Mouse (Mus musculus) heart, adult 2 months (tissue): Measurements from ENCODE around the gene Rogdi. TPM values are rescaled to one million over a fixed set of nuclear protein-coding genes. Genes with fewer than 3 reads are reported as not detected.

Source experiments
- DNase-seq, 2 experiments: peaks; one replicate each; pipeline ENCODE4 v3.0.0; 2021
- H3K27ac ChIP-seq: fragments of 200-600 bp; 2 replicates; pipeline ENCODE4 v1.8.1; 2022
- H3K27me3 ChIP-seq: fragments of 200-500 bp; 2 replicates; pipeline ENCODE4 v1.6.1; 2012; ENCODE audit warnings: mild to moderate bottlenecking, low read length, inconsistent platforms, mixed read lengths; ENCODE audit not compliant: control insufficient read depth, insufficient read depth
- H3K36me3 ChIP-seq: fragments of 200-500 bp; 2 replicates; pipeline ENCODE4 v1.6.1; 2012; ENCODE audit warnings: low read length, inconsistent platforms; ENCODE audit not compliant: control insufficient read depth, insufficient read depth
- H3K4me1 ChIP-seq: fragments of 200-500 bp; 2 replicates; pipeline ENCODE4 v1.6.1; 2011; ENCODE audit warnings: low read length; ENCODE audit not compliant: control insufficient read depth, insufficient read depth
- H3K4me3 ChIP-seq: fragments of 200-600 bp; 2 replicates; pipeline ENCODE4 v1.8.1; 2022
- H3K79me2 ChIP-seq: fragments of 200-500 bp; replicated peaks from 2 replicates; pipeline ENCODE4 v1.6.1; 2012; ENCODE audit warnings: mild to moderate bottlenecking, inconsistent platforms, low read length, moderate library complexity, mixed read lengths; ENCODE audit not compliant: control insufficient read depth, insufficient read depth
- H3K9ac ChIP-seq: fragments of 200-500 bp; 2 replicates; pipeline ENCODE4 v1.6.1; 2012; ENCODE audit warnings: low read depth, mild to moderate bottlenecking, control low read depth, inconsistent platforms, low read length, mixed read lengths
- CTCF ChIP-seq: fragments of 200-600 bp; IDR thresholded peaks from 2 replicates; pipeline ENCODE4 v1.8.1; 2022; ENCODE audit warnings: antibody characterized with exemption, mild to moderate bottlenecking, moderate library complexity
- EP300 ChIP-seq: fragments of 200-500 bp; IDR thresholded peaks from 2 replicates; pipeline ENCODE4 v1.6.1; 2011; ENCODE audit warnings: low read depth, low read length, control low read depth; ENCODE audit not compliant: insufficient read depth
- POLR2A ChIP-seq: fragments of 200-500 bp; IDR thresholded peaks from 2 replicates; pipeline ENCODE4 v1.6.1; 2011; ENCODE audit warnings: mild to moderate bottlenecking, low read depth, low read length, control low read depth; ENCODE audit not compliant: insufficient read depth
- WGBS: fragments of 180-500 bp; shearing (Covaris S2); methylation state at CpG from one replicate; pipeline ENCODE4 v1.1.7; 2018; 5-methylcytosine and 5-hydroxymethylcytosine counted together
- intact Hi-C: fragments of 180-260 bp; cut with DNase I; formaldehyde crosslinking; loops from one replicate; pipeline ENCODE4 v1.15.1; 2025
- polyA plus RNA-seq: library from polyadenylated mRNA; depleted of rRNA; stranded (reverse); fragments of >200 nt; gene quantifications from 2 replicates; pipeline ENCODE4 v1.2.3, GENCODE M21; 2012
- total RNA-seq, 2 experiments: library from RNA; stranded (reverse); gene quantifications; 2 replicates each; pipeline ENCODE4 v1.2.3; 2021

Gene Rogdi
- total and polyA plus RNA-seq, 3 experiments, result 15.5 to 63.0 (median 19.4) TPM

- peak overlapping the region; percentile 54 for H3K27ac ChIP-seq
- 54% methylated on average over 13 of the region's 13 CpGs for WGBS
Observed at GRCm38 (mm10) chr16:5012036-5013005, 1.0 kb downstream of the Rogdi start.

GRCm38 (mm10) chr16:5011285-5011684, 2.1 kb downstream of the Rogdi start:
- Histone ChIP-seq H3K36me3 (no peaks in the 10 kb centered on the region), H3K9ac (no peak overlapping the region), H3K27ac (no peak overlapping the region), H3K4me3 (no peak overlapping the region), H3K4me1 (no peaks in the 10 kb centered on the region; the same call in none of the 2 replicates), H3K27me3 (no peaks in the 10 kb centered on the region), H3K79me2 (no peaks in the 10 kb centered on the region)
- no peak for TF ChIP-seq EP300
- TF ChIP-seq POLR2A, result no peak
- no peak for TF ChIP-seq CTCF
- intact Hi-C loops, result loop anchor here (5.0 kb wide), 1 partner anchor 44 kb away; no protein-coding TSS in a partner anchor
- DNase-seq, result peak in 1 of 2 experiments; percentile 9
- WGBS, result 91% methylated on average over 7 of the region's 7 CpGs

More at GRCm38 (mm10) chr16:5012036-5013005, 1.0 kb downstream of the Rogdi start:
- Histone ChIP-seq H3K27me3 (no peaks in the 10 kb centered on the region), H3K79me2 (no peaks in the 10 kb centered on the region), H3K36me3 (no peaks in the 10 kb centered on the region), H3K4me3 (peak overlapping the region; percentile 85; the same call in 1 of the 2 replicates), H3K9ac (peak overlapping the region; percentile 85), H3K4me1 (no peaks in the 10 kb centered on the region; the same call in none of the 2 replicates)
- no peak for TF ChIP-seq CTCF
- TF ChIP-seq POLR2A, result no peak
- TF ChIP-seq EP300, result no peak
- DNase-seq, result no peak
- intact Hi-C loops, result loop anchor here (5.0 kb wide), 1 partner anchor 45 kb away; no protein-coding TSS in a partner anchor

GRCm38 (mm10) chr16:5010371-5010935, 2.9 kb downstream of the Rogdi start:
- Histone ChIP-seq H3K9ac (no peak overlapping the region), H3K4me3 (no peak overlapping the region), H3K36me3 (no peaks in the 10 kb centered on the region), H3K27ac (no peak overlapping the region), H3K27me3 (no peaks in the 10 kb centered on the region), H3K4me1 (no peaks in the 10 kb centered on the region; the same call in none of the 2 replicates), H3K79me2 (no peaks in the 10 kb centered on the region)
- no peak for TF ChIP-seq EP300
- intact Hi-C loops, result loop anchor here (5.0 kb wide), 1 partner anchor 43 kb away; no protein-coding TSS in a partner anchor
- DNase-seq, result peak in 1 of 2 experiments; percentile 31
- WGBS, result 82% methylated on average over 10 of the region's 10 CpGs

- Histone ChIP-seq H3K79me2 (no peaks in the 10 kb centered on the region), H3K36me3 (no peaks in the 10 kb centered on the region), H3K4me1 (no peaks in the 10 kb centered on the region; the same call in none of the 2 replicates), H3K27me3 (no peaks in the 10 kb centered on the region), H3K9ac (no peak overlapping the region), H3K27ac (no peak overlapping the region), H3K4me3 (no peak overlapping the region)
- WGBS, result 86% methylated on average over 12 of the region's 12 CpGs
- no peak for DNase-seq
- intact Hi-C loops, result no loop called here
- no peak for TF ChIP-seq EP300
- no peak for TF ChIP-seq CTCF
- TF ChIP-seq POLR2A, result no peak
Observed at GRCm38 (mm10) chr16:5008076-5008475, 5.3 kb downstream of the Rogdi start.

GRCm38 (mm10) chr16:5007492-5007891, 5.9 kb downstream of the Rogdi start:
- H3K79me2 ChIP-seq, result no peaks in the 10 kb centered on the region
- H3K4me1 ChIP-seq, result no peaks in the 10 kb centered on the region; the same call in none of the 2 replicates
- intact Hi-C loops, result no loop called here
- no peak overlapping the region for H3K9ac ChIP-seq
- no peak overlapping the region for H3K4me3 ChIP-seq
- no peak for DNase-seq
- no peak overlapping the region for H3K27ac ChIP-seq
- no peaks in the 10 kb centered on the region for H3K27me3 ChIP-seq
- H3K36me3 ChIP-seq, result no peaks in the 10 kb centered on the region
- no peak for TF ChIP-seq POLR2A
- TF ChIP-seq CTCF, result no peak
- no peak for TF ChIP-seq EP300
- WGBS, result 62% methylated on average over 6 of the region's 6 CpGs
